Mouse (Mus musculus) CH12.LX (cell line): ENCODE results near the gene Dleu7. TPM values are rescaled to one million over a fixed set of nuclear protein-coding genes. Genes with fewer than 3 reads are reported as not detected.

ENCODE experiments used
- DNase-seq: peaks from one replicate; pipeline ENCODE4 v3.0.0-alpha.2; 2013; ENCODE audit errors: extremely low read depth
- H3K27ac ChIP-seq: 2 replicates; pipeline ENCODE4 v1.5.1; 2012; ENCODE audit warnings: low read depth, mild to moderate bottlenecking, control low read depth, moderate library complexity; ENCODE audit not compliant: insufficient read depth
- H3K27me3 ChIP-seq: replicated peaks from 2 replicates; pipeline ENCODE3; 2012; ENCODE audit warnings: inconsistent platforms
- H3K36me3 ChIP-seq, 2 experiments: replicated peaks in 1 of 2; 2 replicates each; pipeline versions ENCODE3 to v1.6.1; 2012; ENCODE audit warnings: inconsistent platforms in 1 of 2, low read length in 1 of 2, mild to moderate bottlenecking in 1 of 2, mixed read lengths in 1 of 2, moderate library complexity in 1 of 2; ENCODE audit not compliant: control insufficient read depth in 1 of 2, insufficient read depth in 1 of 2
- H3K4me1 ChIP-seq, 2 experiments: 2 replicates each; pipeline ENCODE4 v1.6.1; 2012; ENCODE audit warnings: inconsistent platforms in 1 of 2, moderate library complexity in 1 of 2; ENCODE audit not compliant: insufficient read depth in 2 of 2, control insufficient read depth in 1 of 2
- H3K4me2 ChIP-seq: 2 replicates; pipeline ENCODE4 v1.6.1; 2012; ENCODE audit warnings: low read depth, mild to moderate bottlenecking, control low read depth; ENCODE audit not compliant: poor library complexity, insufficient read depth, severe bottlenecking
- H3K4me3 ChIP-seq, 3 experiments: fragments of 150-350 bp in 1 of 3; sonication (generic) in 1 of 3; replicated peaks in 1 of 3; 2 replicates each; pipeline versions ENCODE3 to v1.5.1; 2011 to 2012; ENCODE audit warnings: low read depth in 2 of 3, low read length in 2 of 3, mild to moderate bottlenecking in 2 of 3, moderate library complexity in 2 of 3, control low read depth in 1 of 3, improper control_type of control experiment in 1 of 3, inconsistent platforms in 1 of 3, mixed read lengths in 1 of 3; ENCODE audit not compliant: poor library complexity in 1 of 3
- H3K79me2 ChIP-seq: replicated peaks from 2 replicates; pipeline ENCODE4 v1.6.1; 2012; ENCODE audit warnings: mild to moderate bottlenecking, moderate library complexity; ENCODE audit not compliant: control insufficient read depth, poor library complexity, insufficient read depth, severe bottlenecking; ENCODE audit errors: extremely low read depth
- H3K9ac ChIP-seq: 2 replicates; pipeline ENCODE4 v1.6.1; 2012; ENCODE audit warnings: low read depth, mild to moderate bottlenecking, control low read depth, moderate library complexity; ENCODE audit not compliant: insufficient read depth
- H3K9me3 ChIP-seq: replicated peaks from 2 replicates; pipeline ENCODE3; 2012; ENCODE audit warnings: low read length, inconsistent platforms, mixed read lengths
- CHD1 ChIP-seq: IDR thresholded peaks from 2 replicates; pipeline ENCODE4 v1.6.1; 2012; ENCODE audit warnings: low read depth, low read length, improper control_type of control experiment, inconsistent platforms
- CHD2 ChIP-seq: IDR thresholded peaks from 2 replicates; pipeline ENCODE4 v1.6.1; 2011; ENCODE audit warnings: low read length, improper control_type of control experiment
- E2F4 ChIP-seq: IDR thresholded peaks from 2 replicates; pipeline ENCODE4 v1.6.1; 2011; ENCODE audit warnings: low read depth, low read length, improper control_type of control experiment; ENCODE audit not compliant: insufficient replicate concordance
- ELF1 ChIP-seq: IDR thresholded peaks from 2 replicates; pipeline ENCODE4 v1.6.1; 2014; ENCODE audit warnings: low read depth, mild to moderate bottlenecking, inconsistent platforms, low read length, improper control_type of control experiment
- EP300 ChIP-seq: IDR thresholded peaks from 2 replicates; pipeline ENCODE4 v1.6.1; 2011; ENCODE audit warnings: low read length, improper control_type of control experiment
- ETS1 ChIP-seq: conservative IDR thresholded peaks from 2 replicates; pipeline ENCODE4 v1.6.1; 2012; ENCODE audit warnings: low read depth, mild to moderate bottlenecking, inconsistent platforms, low read length, improper control_type of control experiment, moderate library complexity
- GABPA ChIP-seq: IDR thresholded peaks from 2 replicates; pipeline ENCODE4 v1.6.1; 2012; ENCODE audit warnings: low read depth, low read length, improper control_type of control experiment, inconsistent platforms; ENCODE audit not compliant: insufficient replicate concordance
- HCFC1 ChIP-seq: IDR thresholded peaks from 2 replicates; pipeline ENCODE4 v1.6.1; 2012; ENCODE audit warnings: low read depth, mild to moderate bottlenecking, inconsistent platforms, low read length, improper control_type of control experiment
- IRF4 ChIP-seq: IDR thresholded peaks from 2 replicates; pipeline ENCODE4 v1.6.1; 2014; ENCODE audit warnings: low read depth, mild to moderate bottlenecking, inconsistent platforms, low read length, improper control_type of control experiment
- JUN ChIP-seq: IDR thresholded peaks from 2 replicates; pipeline ENCODE4 v1.6.1; 2011; ENCODE audit warnings: low read depth, mild to moderate bottlenecking, low read length, improper control_type of control experiment, moderate library complexity; ENCODE audit not compliant: insufficient read depth
- JUND ChIP-seq: conservative IDR thresholded peaks from 2 replicates; pipeline ENCODE4 v1.6.1; 2011; ENCODE audit warnings: low read depth, low read length, improper control_type of control experiment
- KAT2A ChIP-seq: IDR thresholded peaks from 2 replicates; pipeline ENCODE4 v1.6.1; 2012; ENCODE audit warnings: low read length, improper control_type of control experiment, inconsistent platforms; ENCODE audit not compliant: insufficient replicate concordance
- MAFK ChIP-seq: IDR thresholded peaks from 2 replicates; pipeline ENCODE4 v1.6.1; 2011; ENCODE audit warnings: low read length, improper control_type of control experiment; ENCODE audit not compliant: insufficient replicate concordance
- MAX ChIP-seq: IDR thresholded peaks from 2 replicates; pipeline ENCODE4 v1.6.1; 2011; ENCODE audit warnings: low read length, improper control_type of control experiment
- MAZ ChIP-seq: IDR thresholded peaks from 2 replicates; pipeline ENCODE4 v1.6.1; 2012; ENCODE audit warnings: low read depth, mild to moderate bottlenecking, inconsistent platforms, low read length, improper control_type of control experiment, moderate library complexity
- MEF2A ChIP-seq: IDR thresholded peaks from 2 replicates; pipeline ENCODE4 v1.6.1; 2014; ENCODE audit warnings: low read depth, mild to moderate bottlenecking, inconsistent platforms, low read length, improper control_type of control experiment, borderline replicate concordance
- MYC ChIP-seq: IDR thresholded peaks from 2 replicates; pipeline ENCODE4 v1.6.1; 2011; ENCODE audit warnings: low read depth, mild to moderate bottlenecking, improper control_type of control experiment, low read length
- NELFE ChIP-seq: IDR thresholded peaks from 2 replicates; pipeline ENCODE4 v1.6.1; 2011; ENCODE audit warnings: low read depth, low read length, improper control_type of control experiment
- NRF1 ChIP-seq: IDR thresholded peaks from 2 replicates; pipeline ENCODE4 v1.6.1; 2014; ENCODE audit warnings: low read depth, mild to moderate bottlenecking, inconsistent platforms, low read length, improper control_type of control experiment, moderate library complexity
- PAX5 ChIP-seq: IDR thresholded peaks from 2 replicates; pipeline ENCODE4 v1.6.1; 2012; ENCODE audit warnings: low read length, inconsistent platforms, mixed read lengths
- POLR2A ChIP-seq: IDR thresholded peaks from 2 replicates; pipeline ENCODE4 v1.6.1; 2011; ENCODE audit warnings: low read depth, mild to moderate bottlenecking, improper control_type of control experiment, low read length
- POLR2AphosphoS2 ChIP-seq: IDR thresholded peaks from 2 replicates; pipeline ENCODE4 v1.6.1; 2011; ENCODE audit warnings: low read depth, low read length, improper control_type of control experiment
- RAD21 ChIP-seq: IDR thresholded peaks from 2 replicates; pipeline ENCODE4 v1.6.1; 2011; ENCODE audit warnings: low read depth, mild to moderate bottlenecking, low read length, improper control_type of control experiment, moderate library complexity
- RCOR1 ChIP-seq: conservative IDR thresholded peaks from 2 replicates; pipeline ENCODE4 v1.6.1; 2012; ENCODE audit warnings: low read depth, mild to moderate bottlenecking, inconsistent platforms, low read length, improper control_type of control experiment
- SIN3A ChIP-seq: IDR thresholded peaks from 2 replicates; pipeline ENCODE4 v1.6.1; 2012; ENCODE audit warnings: low read length, improper control_type of control experiment, inconsistent platforms
- SMC3 ChIP-seq: IDR thresholded peaks from 2 replicates; pipeline ENCODE4 v1.6.1; 2011; ENCODE audit warnings: low read depth, low read length, improper control_type of control experiment
- UBTF ChIP-seq: IDR thresholded peaks from 2 replicates; pipeline ENCODE4 v1.6.1; 2012; ENCODE audit warnings: low read depth, mild to moderate bottlenecking, inconsistent platforms, low read length, improper control_type of control experiment, moderate library complexity
- USF1 ChIP-seq: IDR thresholded peaks from 2 replicates; pipeline ENCODE4 v1.6.1; 2014; ENCODE audit warnings: low read depth, mild to moderate bottlenecking, inconsistent platforms, low read length, improper control_type of control experiment
- USF2 ChIP-seq: conservative IDR thresholded peaks from 2 replicates; pipeline ENCODE4 v1.6.1; 2011; ENCODE audit warnings: low read depth, low read length, improper control_type of control experiment
- ZKSCAN1 ChIP-seq: IDR thresholded peaks from 2 replicates; pipeline ENCODE4 v1.6.1; 2012; ENCODE audit warnings: low read depth, inconsistent platforms, low read length, improper control_type of control experiment, borderline replicate concordance
- ZMIZ1 ChIP-seq: IDR thresholded peaks from 2 replicates; pipeline ENCODE4 v1.6.1; 2012; ENCODE audit warnings: low read depth, mild to moderate bottlenecking, inconsistent platforms, low read length, improper control_type of control experiment
- ZNF384 ChIP-seq: IDR thresholded peaks from 2 replicates; pipeline ENCODE4 v1.6.1; 2012; ENCODE audit warnings: low read depth, low read length, improper control_type of control experiment, inconsistent platforms
- dilution Hi-C: fragments of 300-500 bp; cut with MboI; formaldehyde crosslinking; loops from 2 replicates; pipeline ENCODE4 v1.14.3; 2020; ENCODE audit warnings: low sequenced_read_pairs; ENCODE audit not compliant: extremely low pct_unique_long_range_greater_than_20kb, extremely low pct_ligation_motif_present
- in situ Hi-C: fragments of 300-500 bp; cut with MboI; formaldehyde crosslinking; loops from 3 replicates; pipeline ENCODE4 v1.14.3; 2019; ENCODE audit warnings: low sequenced_read_pairs, low pct_ligation_motif_present, low pct_unique_long_range_greater_than_20kb, mixed read lengths
- polyA plus RNA-seq: library from polyadenylated mRNA; unstranded; fragments of >175 nt; gene quantifications from 2 replicates; pipeline ENCODE4 v1.2.1, GENCODE M21; 2012; ENCODE audit warnings: low read depth; ENCODE audit not compliant: insufficient read length
- total RNA-seq, 2 experiments: library from RNA; depleted of rRNA; stranded (reverse); fragments of 300-350 nt in 1 of 2; fragments of >200 nt in 1 of 2; gene quantifications; 2 replicates each; pipeline ENCODE4 v1.2.3; 2012 to 2014

Dleu7 gene
- total and polyA plus RNA-seq, 3 experiments, result not detected

- in situ Hi-C loops, result loop anchor here (25.0 kb wide), 1 partner anchor 665 kb away; the partner anchor contains the start of gene Spryd7
- dilution Hi-C loops, result no loop called here
- TF ChIP-seq CHD2 (no peak), IRF4 (no peak), USF2 (no peak), NELFE (no peak), POLR2A (no peak), KAT2A (no peak), E2F4 (no peak), UBTF (no peak), EP300 (no peak), MEF2A (no peak), RCOR1 (no peak), ETS1 (no peak), POLR2AphosphoS2 (no peak), MYC (no peak), HCFC1 (no peak)
- Histone ChIP-seq H3K36me3 (no peaks in the 10 kb centered on the region), H3K4me2 (peak overlapping the region; percentile 93), H3K27ac (no peak overlapping the region), H3K9ac (no peak overlapping the region), H3K4me3 (peak overlapping the region in 1 of 3 experiments; percentile 53), H3K9me3 (no peaks in the 10 kb centered on the region), H3K79me2 (no peaks in the 10 kb centered on the region), H3K4me1 (peaks cover 0 to 10% of the 10 kb centered on the region in 2 experiments; a peak in 2 of 4 replicates), H3K27me3 (no peaks in the 10 kb centered on the region)
- DNase-seq, result no peak
Measured at GRCm38 (mm10) chr14:62227101-62227500, 65.7 kb downstream of the Dleu7 start.

- dilution Hi-C loops, result no loop called here
- Histone ChIP-seq H3K36me3 (no peaks in the 10 kb centered on the region), H3K27me3 (no peaks in the 10 kb centered on the region), H3K4me1 (peaks cover 0 to 10% of the 10 kb centered on the region in 2 experiments; a peak in 2 of 4 replicates), H3K4me3 (peak overlapping the region in 2 of 3 experiments; percentile 13 to 53), H3K79me2 (no peaks in the 10 kb centered on the region), H3K9ac (no peak overlapping the region), H3K27ac (no peak overlapping the region), H3K9me3 (no peaks in the 10 kb centered on the region), H3K4me2 (peak overlapping the region; percentile 93)
- in situ Hi-C loops, result loop anchor here (25.0 kb wide), 1 partner anchor 664 kb away; the partner anchor contains the start of gene Spryd7
- peak; percentile 17 for DNase-seq
- no peak for TF ChIP-seq POLR2AphosphoS2
- TF ChIP-seq ZNF384, result no peak
- no peak for TF ChIP-seq CHD2
- TF ChIP-seq GABPA, result no peak
- TF ChIP-seq JUND, result no peak
- TF ChIP-seq MEF2A, result no peak
- no peak for TF ChIP-seq KAT2A
- no peak for TF ChIP-seq HCFC1
- no peak for TF ChIP-seq ELF1
- no peak for TF ChIP-seq UBTF
- TF ChIP-seq MAFK, result peak; percentile 51; the same call in 1 of the 2 replicates
- TF ChIP-seq USF1, result no peak
- no peak for TF ChIP-seq ZKSCAN1
- no peak for TF ChIP-seq MAZ
- TF ChIP-seq EP300, result no peak
- no peak for TF ChIP-seq NELFE
- TF ChIP-seq CHD1, result no peak
- TF ChIP-seq ETS1, result no peak
- no peak for TF ChIP-seq NRF1
- TF ChIP-seq RAD21, result peak; percentile 40
- TF ChIP-seq SMC3, result peak; percentile 56
- no peak for TF ChIP-seq IRF4
- no peak for TF ChIP-seq ZMIZ1
- TF ChIP-seq JUN, result no peak
- TF ChIP-seq SIN3A, result no peak
- TF ChIP-seq MAX, result no peak
- no peak for TF ChIP-seq E2F4
- no peak for TF ChIP-seq PAX5
Measured at GRCm38 (mm10) chr14:62226576-62227047, 66.2 kb downstream of the Dleu7 start.
